Mouse (Mus musculus) ES-E14 (cell line): Measurements from ENCODE around the gene Trim44.

Source experiments
- CHD2 ChIP-seq: IDR thresholded peaks from 2 replicates; pipeline ENCODE4 v1.6.1; 2014; ENCODE audit warnings: mild to moderate bottlenecking, low read depth, low read length, inconsistent platforms
- HCFC1 ChIP-seq: IDR thresholded peaks from 2 replicates; pipeline ENCODE4 v1.6.1; 2012; ENCODE audit warnings: low read length, inconsistent platforms, borderline replicate concordance; ENCODE audit not compliant: insufficient read depth
- MAFK ChIP-seq: IDR thresholded peaks from 2 replicates; pipeline ENCODE4 v1.6.1; 2014; ENCODE audit warnings: mild to moderate bottlenecking, low read depth, low read length, inconsistent platforms; ENCODE audit not compliant: insufficient read depth
- ZC3H11A ChIP-seq: IDR thresholded peaks from 2 replicates; pipeline ENCODE4 v1.6.1; 2012; ENCODE audit warnings: low read depth, mild to moderate bottlenecking, inconsistent platforms, low read length, borderline replicate concordance
- ZNF384 ChIP-seq: IDR thresholded peaks from 2 replicates; pipeline ENCODE4 v1.6.1; 2012; ENCODE audit warnings: low read depth, low read length, inconsistent platforms

DNA sequence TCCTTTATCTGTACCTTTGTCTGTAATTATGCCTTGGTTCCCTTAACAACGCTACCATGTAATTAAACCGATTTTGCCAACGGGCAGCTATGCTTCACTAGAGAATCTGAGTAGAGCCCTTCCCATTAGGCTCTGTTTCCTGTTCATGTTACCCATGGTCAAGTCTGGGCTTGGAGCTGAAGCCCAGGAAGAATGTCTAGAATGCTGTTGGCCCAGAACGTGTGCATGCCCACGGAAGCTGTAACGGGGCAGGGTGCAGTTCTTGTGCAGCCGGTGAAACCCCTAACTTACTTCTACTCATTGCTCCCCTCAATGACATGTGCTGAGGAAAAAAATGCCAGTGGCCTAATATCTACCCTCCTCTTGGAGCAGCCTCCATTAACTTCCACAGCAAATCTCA lies 40.2 kb upstream of the Trim44 start:
- TF ChIP-seq CHD2 = no peak
- TF ChIP-seq HCFC1 = no peak
- TF ChIP-seq ZC3H11A = no peak
- TF ChIP-seq ZNF384 = no peak
- TF ChIP-seq MAFK = no peak
